Mouse (Mus musculus) megakaryocyte, embryonic 14.5 days (primary cell): ENCODE measurements around the gene Agap1. TPM values are rescaled to one million over a fixed set of nuclear protein-coding genes. Genes with fewer than 3 reads are reported as not detected.

Experiments used
- H3K27me3 ChIP-seq: replicated peaks from 2 replicates; pipeline ENCODE3; 2012; ENCODE audit warnings: inconsistent platforms
- H3K36me3 ChIP-seq: replicated peaks from 2 replicates; pipeline ENCODE3; 2012; ENCODE audit warnings: low read length, inconsistent platforms, mixed read lengths
- H3K4me1 ChIP-seq: 2 replicates; pipeline ENCODE4 v1.6.1; 2012; ENCODE audit warnings: inconsistent platforms
- H3K4me3 ChIP-seq: replicated peaks from 2 replicates; pipeline ENCODE3; 2012; ENCODE audit warnings: moderate library complexity, mild to moderate bottlenecking, inconsistent platforms
- H3K9me3 ChIP-seq: 2 replicates; pipeline ENCODE4 v1.6.1; 2012; ENCODE audit warnings: inconsistent platforms
- FLI1 ChIP-seq: IDR thresholded peaks from 2 replicates; pipeline ENCODE4 v1.6.1; 2012; ENCODE audit warnings: low read length, inconsistent platforms, mixed read lengths
- GATA1 ChIP-seq: IDR thresholded peaks from 3 replicates; pipeline ENCODE4 v1.6.1; 2012; ENCODE audit warnings: mixed read lengths, low read length, inconsistent platforms, borderline replicate concordance
- polyA plus RNA-seq: library from polyadenylated mRNA; stranded (reverse); fragments of >175 nt; gene quantifications from 2 replicates; pipeline ENCODE4 v1.2.3, GENCODE M21; 2012; ENCODE audit warnings: low replicate concordance; ENCODE audit not compliant: insufficient read depth

The Agap1 gene
- polyA plus RNA-seq, 1 experiment: 3.4 TPM

GRCm38 (mm10) chr1:89736021-89736420, 281.4 kb downstream of the Agap1 start:
- Histone ChIP-seq H3K36me3 (no peaks in the 10 kb centered on the region), H3K4me3 (no peak overlapping the region), H3K9me3 (no peaks in the 10 kb centered on the region; the same call in 1 of the 2 replicates), H3K4me1 (peaks cover under 1% of the 10 kb centered on the region; the same call in 1 of the 2 replicates), H3K27me3 (peaks cover 2% of the 10 kb centered on the region)
- TF ChIP-seq GATA1 (no peak), FLI1 (no peak)

GRCm38 (mm10) chr1:89739067-89739774, 284.6 kb downstream of the Agap1 start:
- Histone ChIP-seq H3K4me1 (peaks cover 9% of the 10 kb centered on the region), H3K27me3 (no peaks in the 10 kb centered on the region), H3K36me3 (peaks cover 5% of the 10 kb centered on the region), H3K4me3 (no peak overlapping the region), H3K9me3 (peaks cover 4% of the 10 kb centered on the region; the same call in 1 of the 2 replicates)
- TF ChIP-seq GATA1: no peak
- TF ChIP-seq FLI1: no peak

DNA sequence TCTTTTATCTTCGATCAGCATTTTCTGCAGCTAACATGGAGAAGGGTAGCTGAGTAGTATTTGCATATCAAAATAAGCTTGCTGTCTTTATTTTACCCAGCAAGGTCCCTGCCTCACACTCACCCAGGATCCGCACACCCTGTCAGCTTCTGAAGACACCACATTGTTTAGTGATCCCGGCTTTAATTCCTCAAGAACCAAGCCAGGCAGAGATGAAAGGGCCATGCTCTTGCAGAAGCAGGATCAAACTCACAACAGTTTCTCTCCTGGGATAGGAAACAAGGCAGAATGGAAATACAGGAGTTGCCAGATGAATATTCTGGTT, 285.1 kb downstream of the Agap1 start:
- TF ChIP-seq GATA1 (no peak), FLI1 (no peak)
- Histone ChIP-seq H3K27me3 (no peaks in the 10 kb centered on the region), H3K36me3 (peaks cover 5% of the 10 kb centered on the region), H3K9me3 (peaks cover 4% of the 10 kb centered on the region; the same call in 1 of the 2 replicates), H3K4me1 (peaks cover 9% of the 10 kb centered on the region), H3K4me3 (no peak overlapping the region)

DNA sequence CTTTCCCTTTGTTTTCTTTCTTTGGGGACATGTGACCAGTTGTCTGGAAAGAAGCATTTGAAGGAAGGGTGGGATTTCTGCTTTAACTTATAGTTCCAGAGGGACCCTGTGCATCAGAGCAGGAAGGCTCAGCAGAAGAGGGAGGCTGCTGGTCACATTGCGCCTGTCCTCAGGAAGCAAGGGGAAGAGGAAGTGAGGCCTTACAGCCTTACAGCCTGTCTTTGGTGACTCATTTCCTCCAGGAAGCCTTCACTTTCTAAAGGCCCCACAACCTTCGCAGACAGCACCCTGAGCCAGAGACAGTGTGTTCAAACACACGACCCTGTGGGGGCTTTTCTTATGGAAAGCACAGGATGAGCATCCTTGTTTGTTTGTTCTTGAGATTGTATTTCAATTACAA, 287.8 kb downstream of the Agap1 start:
- TF ChIP-seq FLI1 (no peak), GATA1 (no peak)
- H3K9me3 ChIP-seq: peaks cover 4% of the 10 kb centered on the region; the same call in 1 of the 2 replicates
- H3K27me3 ChIP-seq: no peaks in the 10 kb centered on the region
- H3K36me3 ChIP-seq: peaks cover 5% of the 10 kb centered on the region
- no peak overlapping the region for H3K4me3 ChIP-seq
- peaks cover 9% of the 10 kb centered on the region for H3K4me1 ChIP-seq

GRCm38 (mm10) chr1:89746171-89746570, 291.6 kb downstream of the Agap1 start:
- Histone ChIP-seq H3K4me3 (no peak overlapping the region), H3K9me3 (0 out of 2 replicates have a peak, but pooled peaks cover 7% of the 10 kb centered on the region), H3K27me3 (peaks cover 2% of the 10 kb centered on the region), H3K36me3 (peaks cover 5% of the 10 kb centered on the region), H3K4me1 (peaks cover 9% of the 10 kb centered on the region)
- no peak for TF ChIP-seq FLI1
- TF ChIP-seq GATA1: no peak

DNA sequence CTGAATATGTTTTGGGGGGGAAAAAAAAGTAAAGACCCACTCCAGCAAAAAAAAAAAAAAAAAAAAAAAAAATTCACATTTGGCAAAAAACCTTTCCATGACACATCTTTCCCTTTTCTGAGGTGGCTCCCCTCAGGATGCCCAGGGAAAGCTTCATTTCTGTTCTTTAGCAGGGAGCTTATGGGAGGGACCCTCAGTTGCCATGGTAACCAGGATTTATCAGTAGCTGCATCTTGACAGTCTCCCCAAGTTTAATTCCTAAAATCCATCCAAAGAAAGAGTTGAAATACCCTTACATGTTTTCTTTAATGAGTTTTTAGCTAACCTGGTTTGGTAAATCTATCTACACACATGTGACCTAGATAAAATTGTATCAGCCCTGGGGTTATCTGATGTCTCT, 295.1 kb downstream of the Agap1 start:
- Histone ChIP-seq H3K9me3 (peaks cover 10% of the 10 kb centered on the region), H3K27me3 (peaks cover 2% of the 10 kb centered on the region), H3K4me3 (no peak overlapping the region), H3K4me1 (no peaks in the 10 kb centered on the region), H3K36me3 (no peaks in the 10 kb centered on the region)
- TF ChIP-seq GATA1 (no peak), FLI1 (no peak)

DNA sequence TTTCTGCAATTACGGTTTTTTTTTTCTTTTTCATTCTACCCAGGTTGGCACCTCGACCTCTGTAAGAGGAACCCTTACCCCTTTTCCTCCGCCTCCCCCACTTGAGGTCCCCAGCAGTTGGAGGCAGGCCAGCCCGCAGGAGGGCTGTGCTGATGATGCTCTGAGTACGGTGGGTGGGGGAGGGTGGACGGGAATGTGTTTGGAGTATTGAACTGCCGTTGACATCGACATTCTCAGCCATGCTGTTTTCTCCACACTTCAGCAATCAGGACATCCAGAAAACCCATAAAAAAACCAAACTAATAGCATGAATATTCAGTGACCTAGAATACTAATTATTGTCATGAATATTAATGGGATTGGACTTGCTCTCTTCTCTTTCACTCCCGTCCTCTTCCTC, 295.9 kb downstream of the Agap1 start:
- Histone ChIP-seq H3K36me3 (no peaks in the 10 kb centered on the region), H3K4me1 (no peaks in the 10 kb centered on the region), H3K27me3 (peaks cover 2% of the 10 kb centered on the region), H3K9me3 (peaks cover 10% of the 10 kb centered on the region), H3K4me3 (no peak overlapping the region)
- no peak for TF ChIP-seq FLI1
- TF ChIP-seq GATA1: no peak

DNA sequence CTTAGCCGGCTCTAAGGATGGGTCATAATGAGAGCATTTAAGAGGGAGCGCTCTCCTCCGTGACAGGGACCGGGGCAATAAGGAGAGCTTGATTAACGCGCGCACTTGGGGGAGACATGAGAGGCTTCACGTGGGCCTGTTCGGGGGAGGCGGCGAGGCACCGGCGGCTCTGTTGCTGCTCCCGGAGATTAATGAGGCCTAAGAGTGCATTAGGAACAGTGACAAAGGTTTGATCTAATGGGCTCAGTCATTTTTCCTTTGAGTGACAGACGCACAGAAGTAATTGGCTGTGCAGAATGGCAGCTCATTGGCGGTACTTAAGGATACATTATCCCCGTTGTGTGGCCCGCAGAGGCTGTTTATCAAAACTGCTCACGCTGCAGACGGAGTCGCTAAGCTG, 296.3 kb downstream of the Agap1 start:
- H3K4me1 ChIP-seq: no peaks in the 10 kb centered on the region
- TF ChIP-seq FLI1 (no peak), GATA1 (no peak)
- H3K36me3 ChIP-seq: no peaks in the 10 kb centered on the region
- peaks cover 2% of the 10 kb centered on the region for H3K27me3 ChIP-seq
- peaks cover 10% of the 10 kb centered on the region for H3K9me3 ChIP-seq
- no peak overlapping the region for H3K4me3 ChIP-seq

- no peak for TF ChIP-seq FLI1
- TF ChIP-seq GATA1: no peak
- no peaks in the 10 kb centered on the region for H3K4me1 ChIP-seq
- H3K9me3 ChIP-seq: peaks cover 10% of the 10 kb centered on the region
- H3K36me3 ChIP-seq: no peaks in the 10 kb centered on the region
- peaks cover 2% of the 10 kb centered on the region for H3K27me3 ChIP-seq
- H3K4me3 ChIP-seq: no peak overlapping the region
Observed at GRCm38 (mm10) chr1:89751344-89751743, 296.7 kb downstream of the Agap1 start.

DNA sequence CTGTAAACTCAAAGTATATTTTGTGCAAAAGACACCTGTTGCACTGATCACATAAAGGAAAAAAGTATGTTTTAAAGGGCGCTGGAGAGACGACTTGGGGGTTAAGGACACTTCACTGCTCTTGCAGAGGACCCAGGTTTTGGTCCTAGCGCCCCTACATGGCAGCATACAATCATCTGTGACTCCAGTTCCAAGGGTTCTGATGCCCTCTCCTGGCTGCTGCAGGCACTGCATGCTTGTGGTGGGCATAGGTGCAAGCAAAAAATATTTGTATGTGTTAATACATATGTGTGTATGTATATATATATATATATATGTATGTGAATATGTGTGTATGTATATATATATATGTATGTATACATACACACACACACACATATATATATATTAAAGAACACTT, 298.1 kb downstream of the Agap1 start:
- Histone ChIP-seq H3K9me3 (peaks cover 10% of the 10 kb centered on the region), H3K36me3 (no peaks in the 10 kb centered on the region), H3K4me3 (no peak overlapping the region), H3K27me3 (peaks cover 5% of the 10 kb centered on the region), H3K4me1 (no peaks in the 10 kb centered on the region)
- TF ChIP-seq FLI1 (no peak), GATA1 (no peak)

DNA sequence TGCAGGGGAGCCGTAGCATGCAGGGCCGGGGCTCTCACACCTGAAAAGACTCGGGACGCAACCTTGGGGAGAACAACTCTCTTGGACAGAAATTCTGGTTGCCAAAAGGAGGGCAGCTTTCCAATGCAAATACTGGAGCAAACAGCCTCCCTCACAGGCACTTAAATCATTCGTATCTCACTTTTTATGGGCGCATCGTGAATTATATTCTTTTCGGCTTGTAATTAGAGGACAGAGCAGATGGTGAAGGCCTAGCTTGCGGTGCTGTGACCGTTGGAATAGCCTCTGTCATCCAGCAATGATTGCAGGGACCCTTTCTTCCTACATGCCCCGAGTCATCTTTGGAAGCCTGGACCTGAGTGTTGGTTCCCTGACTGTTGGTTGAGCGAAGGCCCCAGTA, 300.8 kb downstream of the Agap1 start:
- Histone ChIP-seq H3K36me3 (no peaks in the 10 kb centered on the region), H3K9me3 (peaks cover 7% of the 10 kb centered on the region), H3K27me3 (peaks cover 2% of the 10 kb centered on the region), H3K4me1 (no peaks in the 10 kb centered on the region), H3K4me3 (no peak overlapping the region)
- TF ChIP-seq FLI1 (no peak), GATA1 (no peak)
